Mouse (Mus musculus): ENCODE results near the gene Ube2r2. TPM values are rescaled to one million over a fixed set of nuclear protein-coding genes. Genes with fewer than 3 reads are reported as not detected.
A peak's percentile ranks its signal among the peaks of the same experiment; 100 is the strongest.

The Ube2r2 gene
- total and polyA plus RNA-seq, 3 experiments, result 30.4 to 90.9 (median 38.9) TPM

DNA sequence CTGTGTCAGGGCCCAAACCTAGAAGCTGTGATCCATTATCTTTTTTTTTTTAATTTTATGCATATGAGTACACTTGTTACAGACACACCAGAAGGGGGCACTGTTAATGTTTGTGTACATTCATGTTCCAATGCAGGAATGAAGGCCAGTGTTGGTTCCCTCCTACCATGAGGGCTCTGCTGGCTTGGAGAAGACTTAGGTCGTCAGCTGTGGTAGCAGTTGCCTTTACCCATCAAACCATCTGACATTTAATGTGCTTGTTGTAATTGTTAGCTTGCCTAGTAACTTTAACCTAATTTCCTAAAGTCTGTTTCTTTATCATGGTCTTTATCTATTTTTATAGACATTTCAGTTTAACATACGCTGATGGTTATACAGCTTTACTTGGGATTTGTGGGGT, 35.4 kb downstream of the Ube2r2 start:
- no peak overlapping the region for H3K9ac ChIP-seq (ENCODE audit: insufficient read depth, low read depth)
- in situ Hi-C loops (cut with MboI; ENCODE audit: low pct_ligation_motif_present, low pct_unique_long_range_greater_than_20kb, low sequenced_read_pairs), result no loop called here
- DNase-seq (ENCODE audit: extremely low read depth), result no peak
- H3K27ac ChIP-seq (ENCODE audit: insufficient read depth, low read depth), result no peak overlapping the region
- no peak overlapping the region for H3K4me2 ChIP-seq (ENCODE audit: insufficient read depth, low read depth, poor library complexity, severe bottlenecking)
- TF ChIP-seq CTCF (conservative IDR thresholded peaks at IDR 0.05 in 1 of 2, IDR thresholded peaks at IDR 0.05 in 1 of 2; ENCODE audit: low read depth in 2 of 2, low read length in 2 of 2), result peak in 1 of 2 experiments; percentile 13; a peak in 1 of 4 replicates
- no peak for TF ChIP-seq MXI1 (IDR thresholded peaks at IDR 0.05; ENCODE audit: low read depth, low read length)
- peaks cover 12% of the 10 kb centered on the region; the same call in 1 of the 2 replicates for H3K79me2 ChIP-seq (replicated peaks; ENCODE audit: control insufficient read depth, extremely low read depth, insufficient read depth, poor library complexity, severe bottlenecking)
- H3K27me3 ChIP-seq (replicated peaks), result no peaks in the 10 kb centered on the region
- H3K4me1 ChIP-seq (ENCODE audit: control insufficient read depth in 1 of 2, insufficient read depth in 2 of 2), result no peaks in the 10 kb centered on the region
- no peaks in the 10 kb centered on the region for H3K9me3 ChIP-seq (replicated peaks; ENCODE audit: low read length)
- H3K4me3 ChIP-seq (replicated peaks in 1 of 3; ENCODE audit: low read depth in 2 of 3, low read length in 2 of 3, poor library complexity in 1 of 3), result no peak overlapping the region
- dilution Hi-C loops (cut with MboI; ENCODE audit: extremely low pct_ligation_motif_present, extremely low pct_unique_long_range_greater_than_20kb, low sequenced_read_pairs), result no loop called here
- H3K36me3 ChIP-seq (replicated peaks in 1 of 2; ENCODE audit: control insufficient read depth in 1 of 2, insufficient read depth in 1 of 2, low read length in 1 of 2), result peaks cover 12 to 51% of the 10 kb centered on the region in 2 experiments

DNA sequence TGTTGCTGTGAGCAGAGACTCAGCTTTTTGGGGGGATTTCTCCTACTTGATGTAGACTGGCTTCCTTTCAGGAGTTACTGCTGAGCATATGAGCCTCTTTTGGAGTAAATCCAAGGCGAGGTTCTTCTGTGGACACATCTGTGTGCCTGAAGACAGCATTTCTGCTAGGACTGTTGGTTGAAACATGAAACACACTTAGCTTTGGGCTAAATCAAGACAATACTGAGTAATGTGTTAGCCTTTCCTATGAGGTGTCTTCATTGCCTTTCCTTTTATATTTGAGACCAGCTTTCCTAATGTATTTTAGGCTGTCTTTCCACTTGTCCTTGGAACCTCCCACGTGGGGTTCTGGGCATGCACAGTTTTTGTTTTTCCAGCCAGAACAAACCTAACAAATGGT, 39.1 kb downstream of the Ube2r2 start:
- Histone ChIP-seq H3K4me3 (replicated peaks in 1 of 3; ENCODE audit: low read depth in 2 of 3, low read length in 2 of 3, poor library complexity in 1 of 3) (no peak overlapping the region), H3K9me3 (replicated peaks; ENCODE audit: low read length) (no peaks in the 10 kb centered on the region), H3K27me3 (replicated peaks) (no peaks in the 10 kb centered on the region), H3K79me2 (replicated peaks; ENCODE audit: control insufficient read depth, extremely low read depth, insufficient read depth, poor library complexity, severe bottlenecking) (0 out of 2 replicates have a peak, but pooled peaks cover 2% of the 10 kb centered on the region), H3K36me3 (replicated peaks in 1 of 2; ENCODE audit: control insufficient read depth in 1 of 2, insufficient read depth in 1 of 2, low read length in 1 of 2) (peaks cover 13 to 63% of the 10 kb centered on the region in 2 experiments), H3K4me1 (ENCODE audit: control insufficient read depth in 1 of 2, insufficient read depth in 2 of 2) (no peaks in the 10 kb centered on the region), H3K4me2 (ENCODE audit: insufficient read depth, low read depth, poor library complexity, severe bottlenecking) (no peak overlapping the region), H3K27ac (ENCODE audit: insufficient read depth, low read depth) (no peak overlapping the region), H3K9ac (ENCODE audit: insufficient read depth, low read depth) (no peak overlapping the region)
- TF ChIP-seq ZKSCAN1 (IDR thresholded peaks at IDR 0.05; ENCODE audit: borderline replicate concordance, low read depth, low read length), result no peak
- no peak for DNase-seq (ENCODE audit: extremely low read depth)
- in situ Hi-C loops (cut with MboI; ENCODE audit: low pct_ligation_motif_present, low pct_unique_long_range_greater_than_20kb, low sequenced_read_pairs) (no loop called here), dilution Hi-C loops (cut with MboI; ENCODE audit: extremely low pct_ligation_motif_present, extremely low pct_unique_long_range_greater_than_20kb, low sequenced_read_pairs) (no loop called here)

DNA sequence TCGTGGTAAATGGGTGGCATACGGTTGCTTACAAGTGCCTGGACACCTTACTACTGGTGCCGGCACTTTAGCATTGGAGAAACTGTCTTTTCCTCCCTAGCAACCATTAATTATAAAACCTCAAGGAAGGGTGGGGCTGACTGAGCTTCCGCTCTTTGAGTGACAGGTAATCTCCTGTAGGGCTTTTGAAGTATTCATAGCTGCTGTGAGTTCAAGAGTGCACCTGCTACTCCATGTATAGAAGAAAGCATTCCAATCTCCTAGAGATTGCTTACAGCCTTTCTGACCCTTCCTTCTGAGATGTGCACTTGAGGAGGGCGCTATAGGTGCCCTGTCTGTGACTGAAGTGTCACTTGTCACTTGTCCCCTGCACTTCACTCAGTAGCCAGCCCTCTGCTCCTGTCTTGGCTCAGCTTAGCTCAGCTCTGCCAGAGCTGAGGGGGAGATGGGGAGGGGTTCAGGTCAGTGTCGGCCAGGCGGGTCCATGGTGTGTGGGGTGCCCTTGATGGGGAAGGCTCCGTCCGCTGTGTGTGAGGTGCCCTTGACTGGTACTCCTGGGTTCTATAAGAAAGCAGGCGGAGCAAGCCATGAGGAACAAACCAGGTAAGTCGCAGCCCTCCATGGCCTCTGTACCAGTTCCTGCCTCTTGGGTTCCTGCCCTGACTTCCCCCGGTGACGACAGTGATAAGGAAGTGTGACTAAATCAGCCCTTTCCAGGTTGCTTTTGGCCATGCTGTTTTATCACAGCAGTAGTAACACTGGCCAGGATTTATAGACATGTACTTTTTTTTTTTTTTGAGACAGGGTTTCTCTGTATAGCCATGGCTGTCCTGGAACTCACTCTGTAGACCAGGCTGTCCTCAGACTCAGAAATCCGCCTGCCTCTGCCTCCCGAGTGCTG, 44.5 kb downstream of the Ube2r2 start:
- Histone ChIP-seq H3K4me1 (ENCODE audit: control insufficient read depth in 1 of 2, insufficient read depth in 2 of 2) (no peaks in the 10 kb centered on the region), H3K9me3 (replicated peaks; ENCODE audit: low read length) (no peaks in the 10 kb centered on the region), H3K27ac (ENCODE audit: insufficient read depth, low read depth) (no peak overlapping the region), H3K36me3 (replicated peaks in 1 of 2; ENCODE audit: control insufficient read depth in 1 of 2, insufficient read depth in 1 of 2, low read length in 1 of 2) (peaks cover 19 to 66% of the 10 kb centered on the region in 2 experiments), H3K4me2 (ENCODE audit: insufficient read depth, low read depth, poor library complexity, severe bottlenecking) (no peak overlapping the region), H3K4me3 (replicated peaks in 1 of 3; ENCODE audit: low read depth in 2 of 3, low read length in 2 of 3, poor library complexity in 1 of 3) (no peak overlapping the region), H3K9ac (ENCODE audit: insufficient read depth, low read depth) (no peak overlapping the region), H3K79me2 (replicated peaks; ENCODE audit: control insufficient read depth, extremely low read depth, insufficient read depth, poor library complexity, severe bottlenecking) (no peaks in the 10 kb centered on the region), H3K27me3 (replicated peaks) (no peaks in the 10 kb centered on the region)
- DNase-seq (ENCODE audit: extremely low read depth), result no peak
- dilution Hi-C loops (cut with MboI; ENCODE audit: extremely low pct_ligation_motif_present, extremely low pct_unique_long_range_greater_than_20kb, low sequenced_read_pairs), result no loop called here
- no peak for TF ChIP-seq ETS1 (conservative IDR thresholded peaks at IDR 0.05; ENCODE audit: low read depth, low read length)
- no peak for TF ChIP-seq POLR2AphosphoS2 (IDR thresholded peaks at IDR 0.05; ENCODE audit: low read depth, low read length)
- TF ChIP-seq TBP (conservative IDR thresholded peaks at IDR 0.05; ENCODE audit: low read depth, low read length), result no peak
- no peak for TF ChIP-seq HCFC1 (IDR thresholded peaks at IDR 0.05; ENCODE audit: low read depth, low read length)
- TF ChIP-seq EP300 (IDR thresholded peaks at IDR 0.05; ENCODE audit: low read length), result no peak
- no peak for TF ChIP-seq ELF1 (IDR thresholded peaks at IDR 0.05; ENCODE audit: low read depth, low read length)
- TF ChIP-seq MAX (IDR thresholded peaks at IDR 0.05; ENCODE audit: low read length), result no peak
- no peak for TF ChIP-seq KAT2A (IDR thresholded peaks at IDR 0.05; ENCODE audit: insufficient replicate concordance, low read length)
- TF ChIP-seq NELFE (IDR thresholded peaks at IDR 0.05; ENCODE audit: low read depth, low read length), result no peak
- TF ChIP-seq POLR2A (IDR thresholded peaks at IDR 0.05; ENCODE audit: low read depth, low read length), result no peak
- TF ChIP-seq BHLHE40 (IDR thresholded peaks at IDR 0.05; ENCODE audit: low read depth, low read length), result no peak
- TF ChIP-seq MYC (IDR thresholded peaks at IDR 0.05; ENCODE audit: low read depth, low read length), result no peak
- TF ChIP-seq MXI1 (IDR thresholded peaks at IDR 0.05; ENCODE audit: low read depth, low read length), result no peak
- in situ Hi-C loops (cut with MboI; ENCODE audit: low pct_ligation_motif_present, low pct_unique_long_range_greater_than_20kb, low sequenced_read_pairs), result no loop called here
